Mouse (Mus musculus) intestine, embryonic 16.5 days (tissue): ENCODE data around the gene Dkk2. TPM values are rescaled to one million over a fixed set of nuclear protein-coding genes. Genes with fewer than 3 reads are reported as not detected.

Source experiments
- ATAC-seq: fragments of 200-750 bp; cut with Nextera tagmentation; 2 replicates; pipeline ENCODE4 v1.8.0; 2017; ENCODE audit warnings: moderate TSS enrichment, moderate library complexity
- H3K27ac ChIP-seq: fragments of 300-500 bp; sonication (generic); 2 replicates; pipeline ENCODE4 v1.5.1; 2014; ENCODE audit warnings: mild to moderate bottlenecking, low read length
- H3K27me3 ChIP-seq: fragments of 300-500 bp; sonication (generic); replicated peaks from 2 replicates; pipeline ENCODE4 v1.6.1; 2014; ENCODE audit warnings: low read length, control low read depth, mixed read lengths; ENCODE audit not compliant: control insufficient read depth, insufficient read depth
- H3K36me3 ChIP-seq: fragments of 300-500 bp; sonication (generic); 2 replicates; pipeline ENCODE4 v1.6.1; 2014; ENCODE audit warnings: low read length, control low read depth; ENCODE audit not compliant: control insufficient read depth, insufficient read depth
- H3K4me1 ChIP-seq: fragments of 300-500 bp; sonication (generic); 2 replicates; pipeline ENCODE4 v1.6.1; 2014; ENCODE audit warnings: low read length, control low read depth, mixed read lengths; ENCODE audit not compliant: control insufficient read depth, insufficient read depth
- H3K4me2 ChIP-seq: fragments of 300-500 bp; sonication (generic); 2 replicates; pipeline ENCODE4 v1.6.1; 2014; ENCODE audit warnings: low read depth, low read length, control low read depth
- H3K4me3 ChIP-seq: fragments of 300-500 bp; sonication (generic); 2 replicates; pipeline ENCODE4 v1.5.1; 2014; ENCODE audit warnings: mild to moderate bottlenecking, low read length
- H3K9ac ChIP-seq: fragments of 300-500 bp; sonication (generic); 2 replicates; pipeline ENCODE4 v1.6.1; 2014; ENCODE audit warnings: low read depth, low read length
- H3K9me3 ChIP-seq: fragments of 300-500 bp; sonication (generic); 2 replicates; pipeline ENCODE4 v1.6.1; 2016; ENCODE audit warnings: low read length, control low read depth; ENCODE audit not compliant: control insufficient read depth
- WGBS: fragments of 180-500 bp; shearing (Covaris S2); extraction: QIAGEN DNeasy Blood & Tissue Kit; methylation state at CpG from one replicate; pipeline ENCODE4 v1.1.7; 2014; 5-methylcytosine and 5-hydroxymethylcytosine counted together
- polyA plus RNA-seq: library from polyadenylated mRNA; unstranded; fragments of >200 nt; fragmentation: Nextera tagmentation; extraction: Ambion mirVana; gene quantifications from 2 replicates; pipeline ENCODE4 v1.2.1, GENCODE M21; 2015

The Dkk2 gene
- polyA plus RNA-seq, 1 experiment from 2014 or later = 8.4 TPM

- 50% methylated on average over 2 of the region's 2 CpGs for WGBS
- Histone ChIP-seq H3K9ac (no peak overlapping the region), H3K4me1 (no peaks in the 10 kb centered on the region), H3K27me3 (no peaks in the 10 kb centered on the region), H3K9me3 (no peaks in the 10 kb centered on the region), H3K27ac (no peak overlapping the region), H3K36me3 (no peaks in the 10 kb centered on the region), H3K4me3 (no peak overlapping the region), H3K4me2 (no peak overlapping the region)
- no peak for ATAC-seq
Observed at GRCm38 (mm10) chr3:132070949-132071348, 14.1 kb upstream of the Dkk2 start.

GRCm38 (mm10) chr3:132084018-132084417 lies 1.1 kb upstream of the Dkk2 start:
- WGBS = 7% methylated on average over 13 of the region's 13 CpGs
- no peaks in the 10 kb centered on the region for H3K36me3 ChIP-seq
- ATAC-seq = peak; percentile 78
- H3K27me3 ChIP-seq = peaks cover 14% of the 10 kb centered on the region
- H3K9ac ChIP-seq = peak overlapping the region; percentile 50
- H3K9me3 ChIP-seq = no peaks in the 10 kb centered on the region
- peak overlapping the region; percentile 70 for H3K4me2 ChIP-seq
- peak overlapping the region; percentile 49 for H3K4me3 ChIP-seq
- no peak overlapping the region for H3K27ac ChIP-seq
- H3K4me1 ChIP-seq = peaks cover 13% of the 10 kb centered on the region

GRCm38 (mm10) chr3:132084680-132085079 lies 412 bp upstream of the Dkk2 start:
- no peak overlapping the region for H3K27ac ChIP-seq
- H3K4me2 ChIP-seq = peak overlapping the region; percentile 70
- H3K9me3 ChIP-seq = no peaks in the 10 kb centered on the region
- peaks cover 14% of the 10 kb centered on the region for H3K27me3 ChIP-seq
- 3% methylated on average over 8 of the region's 8 CpGs for WGBS
- H3K36me3 ChIP-seq = no peaks in the 10 kb centered on the region
- peaks cover 13% of the 10 kb centered on the region for H3K4me1 ChIP-seq
- peak overlapping the region; percentile 49 for H3K4me3 ChIP-seq
- peak overlapping the region; percentile 57; the same call in 1 of the 2 replicates for H3K9ac ChIP-seq
- ATAC-seq = peak; percentile 32; the same call in 1 of the 2 replicates

- Histone ChIP-seq H3K4me2 (peak overlapping the region; percentile 70), H3K27me3 (peaks cover 14% of the 10 kb centered on the region), H3K4me3 (peak overlapping the region; percentile 49), H3K9me3 (no peaks in the 10 kb centered on the region), H3K9ac (peak overlapping the region; percentile 57), H3K4me1 (peaks cover 13% of the 10 kb centered on the region), H3K36me3 (no peaks in the 10 kb centered on the region), H3K27ac (no peak overlapping the region)
- WGBS = under 1% methylated on average over 23 of the region's 23 CpGs
- ATAC-seq = no peak
Observed at GRCm38 (mm10) chr3:132085823-132086350, 795 bp downstream of the Dkk2 start.

- Histone ChIP-seq H3K4me2 (peak overlapping the region; percentile 70), H3K27me3 (peaks cover 14% of the 10 kb centered on the region), H3K4me1 (peaks cover 13% of the 10 kb centered on the region), H3K27ac (no peak overlapping the region), H3K4me3 (peak overlapping the region; percentile 49), H3K9ac (0 out of 2 replicates have a peak overlapping the region, but pooled peaks have one; percentile 57), H3K9me3 (no peaks in the 10 kb centered on the region), H3K36me3 (no peaks in the 10 kb centered on the region)
- no peak for ATAC-seq
- 23% methylated on average over 5 of the region's 5 CpGs for WGBS
Observed at GRCm38 (mm10) chr3:132086461-132086860, 1.4 kb downstream of the Dkk2 start.

GRCm38 (mm10) chr3:132087011-132087486 lies 2.0 kb downstream of the Dkk2 start:
- H3K36me3 ChIP-seq = no peaks in the 10 kb centered on the region
- H3K27me3 ChIP-seq = peaks cover 14% of the 10 kb centered on the region
- peaks cover 13% of the 10 kb centered on the region for H3K4me1 ChIP-seq
- H3K4me2 ChIP-seq = peak overlapping the region; percentile 70
- ATAC-seq = peak; percentile 64; the same call in 1 of the 2 replicates
- no peaks in the 10 kb centered on the region for H3K9me3 ChIP-seq
- H3K27ac ChIP-seq = no peak overlapping the region
- under 1% methylated on average over 21 of the region's 21 CpGs for WGBS
- H3K9ac ChIP-seq = peak overlapping the region; percentile 7; the same call in 1 of the 2 replicates
- peak overlapping the region; percentile 49 for H3K4me3 ChIP-seq

GRCm38 (mm10) chr3:132092983-132093382 lies 7.9 kb downstream of the Dkk2 start:
- ATAC-seq = no peak
- Histone ChIP-seq H3K27ac (no peak overlapping the region), H3K9ac (no peak overlapping the region), H3K27me3 (no peaks in the 10 kb centered on the region), H3K36me3 (no peaks in the 10 kb centered on the region), H3K4me1 (no peaks in the 10 kb centered on the region), H3K9me3 (no peaks in the 10 kb centered on the region), H3K4me3 (no peak overlapping the region), H3K4me2 (no peak overlapping the region)
- WGBS = 90% methylated on average over 3 of the region's 3 CpGs

GRCm38 (mm10) chr3:132096296-132096695 lies 11.2 kb downstream of the Dkk2 start:
- no peak overlapping the region for H3K9ac ChIP-seq
- H3K4me3 ChIP-seq = no peak overlapping the region
- H3K9me3 ChIP-seq = no peaks in the 10 kb centered on the region
- no peaks in the 10 kb centered on the region for H3K27me3 ChIP-seq
- no peaks in the 10 kb centered on the region for H3K4me1 ChIP-seq
- no peaks in the 10 kb centered on the region for H3K36me3 ChIP-seq
- no peak for ATAC-seq
- WGBS = 76% methylated on average over 6 of the region's 6 CpGs
- no peak overlapping the region for H3K4me2 ChIP-seq
- H3K27ac ChIP-seq = no peak overlapping the region

GRCm38 (mm10) chr3:132100746-132101145 lies 15.7 kb downstream of the Dkk2 start:
- no peaks in the 10 kb centered on the region; the same call in 1 of the 2 replicates for H3K4me1 ChIP-seq
- no peak for ATAC-seq
- H3K36me3 ChIP-seq = no peaks in the 10 kb centered on the region
- no peak overlapping the region for H3K4me2 ChIP-seq
- H3K9ac ChIP-seq = no peak overlapping the region
- H3K9me3 ChIP-seq = no peaks in the 10 kb centered on the region
- WGBS = 70% methylated on average over 3 of the region's 3 CpGs
- no peak overlapping the region for H3K4me3 ChIP-seq
- no peak overlapping the region for H3K27ac ChIP-seq
- no peaks in the 10 kb centered on the region for H3K27me3 ChIP-seq
